Mouse (Mus musculus) heart, embryonic 11.5 days (tissue): Measurements from ENCODE around the gene Arhgef19. TPM values are rescaled to one million over a fixed set of nuclear protein-coding genes. Genes with fewer than 3 reads are reported as not detected.

Source experiments
- ATAC-seq: fragments of 200-750 bp; cut with Nextera tagmentation; replicated peaks from 2 replicates; pipeline ENCODE4 v1.8.0; 2017; ENCODE audit warnings: moderate library complexity; ENCODE audit not compliant: insufficient number of reproducible peaks, low FRiP score, low TSS enrichment
- H3K27ac ChIP-seq: fragments of 300-500 bp; sonication (generic); 2 replicates; pipeline ENCODE4 v1.5.1; 2014; ENCODE audit warnings: mild to moderate bottlenecking, low read depth, low read length
- H3K27me3 ChIP-seq: fragments of 300-500 bp; sonication (generic); 2 replicates; pipeline ENCODE4 v1.6.1; 2014; ENCODE audit warnings: mild to moderate bottlenecking, low read length, mixed read lengths; ENCODE audit not compliant: control insufficient read depth, insufficient read depth
- H3K36me3 ChIP-seq: fragments of 300-500 bp; sonication (generic); 2 replicates; pipeline ENCODE4 v1.6.1; 2014; ENCODE audit warnings: mild to moderate bottlenecking, low read length, moderate library complexity, mixed read lengths; ENCODE audit not compliant: control insufficient read depth, insufficient read depth
- H3K4me1 ChIP-seq: fragments of 300-500 bp; sonication (generic); 2 replicates; pipeline ENCODE4 v1.6.1; 2014; ENCODE audit warnings: low read length; ENCODE audit not compliant: control insufficient read depth, insufficient read depth
- H3K4me2 ChIP-seq: fragments of 300-500 bp; sonication (generic); 2 replicates; pipeline ENCODE4 v1.6.1; 2014; ENCODE audit warnings: mild to moderate bottlenecking, moderate library complexity
- H3K4me3 ChIP-seq: fragments of 300-500 bp; sonication (generic); 2 replicates; pipeline ENCODE4 v1.5.1; 2014; ENCODE audit warnings: low read depth, low read length
- H3K9ac ChIP-seq: fragments of 300-500 bp; sonication (generic); 2 replicates; pipeline ENCODE4 v1.6.1; 2014; ENCODE audit warnings: mild to moderate bottlenecking, low read depth, low read length, moderate library complexity
- H3K9me3 ChIP-seq: fragments of 300-500 bp; sonication (generic); replicated peaks from 2 replicates; pipeline ENCODE4 v1.6.1; 2016; ENCODE audit warnings: low read length; ENCODE audit not compliant: control insufficient read depth
- WGBS: fragments of 180-500 bp; shearing (Covaris S2); extraction: QIAGEN DNeasy Blood & Tissue Kit; methylation state at CpG from one replicate; pipeline ENCODE4 v1.1.7; 2014; ENCODE audit not compliant: insufficient replicate concordance; 5-methylcytosine and 5-hydroxymethylcytosine counted together
- polyA plus RNA-seq: library from polyadenylated mRNA; unstranded; fragments of >200 nt; fragmentation: Nextera tagmentation; extraction: Ambion mirVana; gene quantifications from 2 replicates; pipeline ENCODE4 v1.2.1, GENCODE M21; 2014

Arhgef19 gene
- polyA plus RNA-seq, 1 experiment from 2014 or later: 1.3 TPM

- 50% methylated on average over 4 of the region's 4 CpGs for WGBS
- Histone ChIP-seq H3K27ac (no peak overlapping the region), H3K27me3 (peaks cover 33% of the 10 kb centered on the region), H3K4me3 (no peak overlapping the region), H3K9me3 (no peaks in the 10 kb centered on the region), H3K9ac (no peak overlapping the region), H3K4me1 (peaks cover 31% of the 10 kb centered on the region), H3K4me2 (no peak overlapping the region), H3K36me3 (no peaks in the 10 kb centered on the region)
- ATAC-seq: no peak
Measured at GRCm38 (mm10) chr4:141300196-141300595, 60.9 kb downstream of the Arhgef19 start.

- Histone ChIP-seq H3K4me2 (peak within 1 kb of the TSS; percentile 98), H3K27me3 (peaks cover 25% of the 10 kb centered on the region), H3K4me3 (peak within 1 kb of the TSS; percentile 81), H3K36me3 (no peaks in the 10 kb centered on the region), H3K9me3 (no peaks in the 10 kb centered on the region), H3K27ac (peak within 1 kb of the TSS; percentile 62), H3K9ac (peak within 1 kb of the TSS; percentile 86), H3K4me1 (peaks cover 27% of the 10 kb centered on the region)
- WGBS: under 1% methylated on average over 35 of the region's 35 CpGs
- ATAC-seq: 0 out of 2 replicates have a peak, but pooled peaks have one; percentile 27
Measured at GRCm38 (mm10) chr4:141301116-141301553, 61.8 kb downstream of the Arhgef19 start, which contains the start of gene Epha2. TSS of gene Epha2 (plus strand) at chr4:141301240.

GRCm38 (mm10) chr4:141301591-141302427 is 62.5 kb downstream of the Arhgef19 start:
- Histone ChIP-seq H3K36me3 (no peaks in the 10 kb centered on the region), H3K27me3 (peaks cover 23% of the 10 kb centered on the region), H3K9me3 (no peaks in the 10 kb centered on the region), H3K9ac (peak overlapping the region; percentile 86), H3K4me3 (peak overlapping the region; percentile 81), H3K4me2 (peak overlapping the region; percentile 98), H3K27ac (peak overlapping the region; percentile 62), H3K4me1 (peaks cover 34% of the 10 kb centered on the region)
- ATAC-seq: no peak
- under 1% methylated on average over 51 of the region's 51 CpGs for WGBS

- no peak for ATAC-seq
- Histone ChIP-seq H3K4me1 (peaks cover 34% of the 10 kb centered on the region), H3K27me3 (peaks cover 20% of the 10 kb centered on the region), H3K27ac (0 out of 2 replicates have a peak overlapping the region, but pooled peaks have one; percentile 29), H3K36me3 (no peaks in the 10 kb centered on the region), H3K4me3 (peak overlapping the region; percentile 81), H3K9ac (peak overlapping the region; percentile 86), H3K4me2 (peak overlapping the region; percentile 98), H3K9me3 (no peaks in the 10 kb centered on the region)
- 7% methylated on average over 27 of the region's 27 CpGs for WGBS
Measured at GRCm38 (mm10) chr4:141302428-141303401, 63.4 kb downstream of the Arhgef19 start.

GRCm38 (mm10) chr4:141303402-141304222 is 64.3 kb downstream of the Arhgef19 start:
- H3K4me1 ChIP-seq: peaks cover 35% of the 10 kb centered on the region
- H3K9ac ChIP-seq: no peak overlapping the region; the same call in 1 of the 2 replicates
- no peak overlapping the region for H3K27ac ChIP-seq
- ATAC-seq: no peak
- H3K27me3 ChIP-seq: peaks cover 17% of the 10 kb centered on the region
- WGBS: 43% methylated on average over 7 of the region's 7 CpGs
- H3K4me3 ChIP-seq: peak overlapping the region; percentile 81
- H3K9me3 ChIP-seq: no peaks in the 10 kb centered on the region
- H3K4me2 ChIP-seq: peak overlapping the region; percentile 98
- H3K36me3 ChIP-seq: peaks cover under 1% of the 10 kb centered on the region; the same call in 1 of the 2 replicates

GRCm38 (mm10) chr4:141304223-141304611 is 64.9 kb downstream of the Arhgef19 start:
- H3K4me3 ChIP-seq: peak overlapping the region; percentile 81; the same call in 1 of the 2 replicates

GRCm38 (mm10) chr4:141306057-141306456 is 66.8 kb downstream of the Arhgef19 start:
- peaks cover 56% of the 10 kb centered on the region for H3K4me1 ChIP-seq
- ATAC-seq: no peak

More at GRCm38 (mm10) chr4:141304223-141304611, 64.9 kb downstream of the Arhgef19 start:
- no peak overlapping the region for H3K9ac ChIP-seq
- H3K9me3 ChIP-seq: no peaks in the 10 kb centered on the region
- peak overlapping the region; percentile 98; the same call in 1 of the 2 replicates for H3K4me2 ChIP-seq
- ATAC-seq: no peak
- 81% methylated on average over 4 of the region's 4 CpGs for WGBS
- peaks cover 40% of the 10 kb centered on the region for H3K4me1 ChIP-seq
- H3K27me3 ChIP-seq: peaks cover 16% of the 10 kb centered on the region
- no peak overlapping the region for H3K27ac ChIP-seq
- H3K36me3 ChIP-seq: peaks cover 3% of the 10 kb centered on the region; the same call in 1 of the 2 replicates

More at GRCm38 (mm10) chr4:141306057-141306456, 66.8 kb downstream of the Arhgef19 start:
- Histone ChIP-seq H3K27ac (no peak overlapping the region), H3K4me3 (no peak overlapping the region), H3K4me2 (no peak overlapping the region), H3K9ac (no peak overlapping the region), H3K27me3 (peaks cover 6% of the 10 kb centered on the region), H3K9me3 (no peaks in the 10 kb centered on the region), H3K36me3 (peaks cover 3% of the 10 kb centered on the region; the same call in 1 of the 2 replicates)
- WGBS: 44% methylated on average over 8 of the region's 8 CpGs
